10 mouse cellular contexts compared by ENCODE assay signal in genomic region chr1:39976847-39977744, GRCm38 (mm10).
DNase-seq lines count a peak whose midpoint lies in the region; ATAC-seq and TF ChIP-seq lines count a peak whose summit lies in the region.
"Had no signal": no experiment of that assay in that cellular context is flagged by ENCODE, and none has a peak within 500 bp of the region (broad histone marks: within the 10 kb centered on the region; RNA-seq: fewer than 3 reads in every experiment).

No protein-coding gene starts in this region.

- H3K9ac ChIP-seq in hindbrain, embryonic 12.5 days: no peak overlapping the region
- H3K9ac ChIP-seq in hindbrain, embryonic 11.5 days (ENCODE audit: low read depth, low read length): no peak overlapping the region
- H3K9ac ChIP-seq in embryonic facial prominence, embryonic 14.5 days (ENCODE audit: low read depth, low read length): no peak overlapping the region

- no peak for TF ChIP-seq CTCF in kidney, adult 2 months (conservative IDR thresholded peaks at IDR 0.05; ENCODE audit: insufficient read depth, insufficient read length, low read depth, low read length)

- peak overlapping the region; percentile 52; the same call in 1 of the 2 replicates for H3K27ac ChIP-seq in hindbrain, embryonic 12.5 days
- H3K27ac ChIP-seq in hindbrain, embryonic 11.5 days (ENCODE audit: low read depth, low read length): no peak overlapping the region
- no peak overlapping the region for H3K27ac ChIP-seq in embryonic facial prominence, embryonic 14.5 days (replicated peaks; ENCODE audit: low read depth, low read length)
- H3K27ac ChIP-seq in kidney, adult 2 months (ENCODE audit: insufficient read depth, low read depth, low read length): no peak overlapping the region

- no peak overlapping the region for H3K4me3 ChIP-seq in hindbrain, embryonic 12.5 days
- H3K4me3 ChIP-seq in hindbrain, embryonic 11.5 days (ENCODE audit: low read depth, low read length): no peak overlapping the region
- H3K4me3 ChIP-seq in embryonic facial prominence, embryonic 14.5 days (ENCODE audit: low read depth, low read length): no peak overlapping the region
- no peak overlapping the region for H3K4me3 ChIP-seq in kidney, adult 2 months (ENCODE audit: insufficient read depth, low read depth, low read length)

- no peaks in the 10 kb centered on the region for H3K27me3 ChIP-seq in hindbrain, embryonic 12.5 days
- no peaks in the 10 kb centered on the region for H3K27me3 ChIP-seq in hindbrain, embryonic 11.5 days (ENCODE audit: control insufficient read depth, insufficient read depth, low read length)
- no peaks in the 10 kb centered on the region for H3K27me3 ChIP-seq in embryonic facial prominence, embryonic 14.5 days (replicated peaks; ENCODE audit: control insufficient read depth, insufficient read depth, low read length)
- no peaks in the 10 kb centered on the region for H3K27me3 ChIP-seq in kidney, adult 2 months (replicated peaks; ENCODE audit: control insufficient read depth, insufficient read depth, low read length)

- DNase-seq in hindbrain, embryonic 11.5 days (ENCODE audit: low spot score): no peak
- DNase-seq in CD4-positive helper T cell, adult 2 months (ENCODE audit: low read depth, low spot score): peak; percentile 46
- peak; percentile 56 for DNase-seq in embryonic facial prominence, embryonic 14.5 days (ENCODE audit: low spot score)
- DNase-seq in urinary bladder, postnatal 4 days (ENCODE audit: low spot score in 2 of 2): no peak
- DNase-seq in spleen, postnatal 14 days (ENCODE audit: low spot score in 2 of 2): no peak
- no peak for DNase-seq in kidney, adult 2 months
- DNase-seq: gastrocnemius, postnatal 10 days; kidney, postnatal 25 days had no signal

- H3K36me3 ChIP-seq in hindbrain, embryonic 12.5 days: peaks cover 72% of the 10 kb centered on the region
- peaks cover 8% of the 10 kb centered on the region; the same call in 1 of the 2 replicates for H3K36me3 ChIP-seq in hindbrain, embryonic 11.5 days (ENCODE audit: control insufficient read depth, insufficient read depth, low read length)
- peaks cover 85% of the 10 kb centered on the region for H3K36me3 ChIP-seq in embryonic facial prominence, embryonic 14.5 days (ENCODE audit: control insufficient read depth, insufficient read depth, low read length)
- no peaks in the 10 kb centered on the region for H3K36me3 ChIP-seq in kidney, adult 2 months (ENCODE audit: control insufficient read depth, insufficient read depth, low read length)

- H3K4me1 ChIP-seq in hindbrain, embryonic 12.5 days: peaks cover 2% of the 10 kb centered on the region; the same call in 1 of the 2 replicates
- H3K4me1 ChIP-seq in hindbrain, embryonic 11.5 days (replicated peaks; ENCODE audit: control insufficient read depth, insufficient read depth, low read length): no peaks in the 10 kb centered on the region
- H3K4me1 ChIP-seq in embryonic facial prominence, embryonic 14.5 days (ENCODE audit: control insufficient read depth, insufficient read depth, low read length): no peaks in the 10 kb centered on the region
- H3K4me1 ChIP-seq in kidney, adult 2 months (ENCODE audit: control insufficient read depth, insufficient read depth, low read length): peaks cover 3% of the 10 kb centered on the region; the same call in 1 of the 2 replicates

- WGBS in hindbrain, embryonic 12.5 days: 79% methylated on average over 11 of the region's 11 CpGs
- 87% methylated on average over 11 of the region's 11 CpGs for WGBS in hindbrain, embryonic 11.5 days
- 62% methylated on average over 11 of the region's 11 CpGs for WGBS in embryonic facial prominence, embryonic 14.5 days
- WGBS in kidney, adult 2 months: 71% methylated on average over 11 of the region's 11 CpGs

- H3K4me2 ChIP-seq in hindbrain, embryonic 12.5 days (replicated peaks): no peak overlapping the region
- no peak overlapping the region for H3K4me2 ChIP-seq in hindbrain, embryonic 11.5 days (replicated peaks; ENCODE audit: low read depth, low read length)
- no peak overlapping the region for H3K4me2 ChIP-seq in embryonic facial prominence, embryonic 14.5 days (ENCODE audit: low read depth, low read length)

- no peaks in the 10 kb centered on the region for H3K9me3 ChIP-seq in hindbrain, embryonic 12.5 days (replicated peaks)
- no peaks in the 10 kb centered on the region for H3K9me3 ChIP-seq in hindbrain, embryonic 11.5 days (ENCODE audit: control insufficient read depth, low read length)
- H3K9me3 ChIP-seq in embryonic facial prominence, embryonic 14.5 days (ENCODE audit: control insufficient read depth, low read length): no peaks in the 10 kb centered on the region

- ATAC-seq in hindbrain, embryonic 12.5 days (ENCODE audit: low FRiP score): no peak
- no peak for ATAC-seq in hindbrain, embryonic 11.5 days (ENCODE audit: low FRiP score)
- peak; percentile 48 for ATAC-seq in embryonic facial prominence, embryonic 14.5 days (ENCODE audit: low read depth)
- ATAC-seq in megakaryocyte-erythroid progenitor cell, adult 5-6 weeks (replicated peaks; ENCODE audit: low FRiP score, low TSS enrichment, poor library complexity, severe bottlenecking): peak; percentile 82

- no peak for TF ChIP-seq POLR2A in kidney, adult 2 months (IDR thresholded peaks at IDR 0.05; ENCODE audit: low read depth, low read length)

Comparison
In these comparisons a context has a peak if more than half of its experiments do, and no peak if none do; other contexts are left out.
1. ATAC-seq: peak in embryonic facial prominence, embryonic 14.5 days (single experiment) and megakaryocyte-erythroid progenitor cell, adult 5-6 weeks (single experiment); none in hindbrain, embryonic 12.5 days (single experiment) and hindbrain, embryonic 11.5 days (single experiment).
2. DNase-seq: peak in CD4-positive helper T cell, adult 2 months (single experiment) and embryonic facial prominence, embryonic 14.5 days (single experiment); none in hindbrain, embryonic 11.5 days (single experiment), urinary bladder, postnatal 4 days (0 of 2), spleen, postnatal 14 days (0 of 2) and kidney, adult 2 months (single experiment).